Mouse (Mus musculus) lung, embryonic 15.5 days (tissue): ENCODE measurements around the gene Sele. TPM values are rescaled to one million over a fixed set of nuclear protein-coding genes. Genes with fewer than 3 reads are reported as not detected.

ENCODE experiments used
- ATAC-seq: fragments of 200-750 bp; cut with Nextera tagmentation; 2 replicates; pipeline ENCODE4 v1.8.0; 2017; ENCODE audit warnings: moderate number of reproducible peaks, borderline replicate concordance; ENCODE audit not compliant: low FRiP score, low TSS enrichment; ENCODE audit errors: extremely low read depth
- H3K27ac ChIP-seq: fragments of 300-500 bp; sonication (generic); 2 replicates; pipeline ENCODE4 v1.5.1; 2015; ENCODE audit warnings: moderate library complexity, mild to moderate bottlenecking, inconsistent platforms
- H3K27me3 ChIP-seq: fragments of 300-500 bp; sonication (generic); 2 replicates; pipeline ENCODE4 v1.6.1; 2015; ENCODE audit warnings: inconsistent platforms
- H3K36me3 ChIP-seq: fragments of 300-500 bp; sonication (generic); 2 replicates; pipeline ENCODE4 v1.6.1; 2015; ENCODE audit warnings: inconsistent platforms
- H3K4me1 ChIP-seq: fragments of 300-500 bp; sonication (generic); 2 replicates; pipeline ENCODE4 v1.6.1; 2015; ENCODE audit warnings: inconsistent platforms
- H3K4me2 ChIP-seq: fragments of 300-500 bp; sonication (generic); 2 replicates; pipeline ENCODE4 v1.6.1; 2015; ENCODE audit warnings: inconsistent platforms, mild to moderate bottlenecking, moderate library complexity
- H3K4me3 ChIP-seq: fragments of 300-500 bp; sonication (generic); 2 replicates; pipeline ENCODE4 v1.5.1; 2015; ENCODE audit warnings: mild to moderate bottlenecking, inconsistent platforms
- H3K9ac ChIP-seq: fragments of 300-500 bp; sonication (generic); 2 replicates; pipeline ENCODE4 v1.6.1; 2015; ENCODE audit warnings: inconsistent platforms
- H3K9me3 ChIP-seq: fragments of 300-500 bp; sonication (generic); 2 replicates; pipeline ENCODE4 v1.6.1; 2016; ENCODE audit warnings: inconsistent platforms
- WGBS: fragments of 180-500 bp; shearing (Covaris S2); methylation state at CpG from one replicate; pipeline ENCODE4 v1.1.7; 2015; 5-methylcytosine and 5-hydroxymethylcytosine counted together
- polyA plus RNA-seq: library from polyadenylated mRNA; unstranded; fragments of >200 nt; fragmentation: Nextera tagmentation; extraction: Ambion mirVana; gene quantifications from 2 replicates; pipeline ENCODE4 v1.2.1, GENCODE M21; 2015

Sele gene
- polyA plus RNA-seq, 1 experiment from 2014 or later = 0.07 TPM

- H3K9me3 ChIP-seq = no peaks in the 10 kb centered on the region
- H3K9ac ChIP-seq = no peak overlapping the region
- no peak for ATAC-seq
- H3K36me3 ChIP-seq = no peaks in the 10 kb centered on the region
- WGBS = 70% methylated on average over 7 of the region's 7 CpGs
- H3K4me1 ChIP-seq = no peaks in the 10 kb centered on the region
- no peak overlapping the region for H3K27ac ChIP-seq
- no peak overlapping the region for H3K4me3 ChIP-seq
- H3K4me2 ChIP-seq = no peak overlapping the region
- H3K27me3 ChIP-seq = no peaks in the 10 kb centered on the region
These were observed 25.8 kb downstream of the Sele start for GRCm38 (mm10) chr1:164073803-164074202.

GRCm38 (mm10) chr1:164074606-164075140 is 26.6 kb downstream of the Sele start:
- no peak overlapping the region for H3K9ac ChIP-seq
- H3K27me3 ChIP-seq = no peaks in the 10 kb centered on the region
- WGBS = 82% methylated on average over 2 of the region's 2 CpGs
- no peak overlapping the region for H3K4me2 ChIP-seq
- H3K9me3 ChIP-seq = no peaks in the 10 kb centered on the region
- no peaks in the 10 kb centered on the region for H3K4me1 ChIP-seq
- no peak overlapping the region for H3K4me3 ChIP-seq
- no peak for ATAC-seq
- H3K27ac ChIP-seq = no peak overlapping the region
- H3K36me3 ChIP-seq = no peaks in the 10 kb centered on the region

- 95% methylated on average over 1 of the region's 1 CpGs for WGBS
- Histone ChIP-seq H3K27ac (no peak overlapping the region), H3K9me3 (no peaks in the 10 kb centered on the region), H3K4me3 (no peak overlapping the region), H3K4me1 (no peaks in the 10 kb centered on the region), H3K27me3 (no peaks in the 10 kb centered on the region), H3K4me2 (no peak overlapping the region), H3K36me3 (no peaks in the 10 kb centered on the region), H3K9ac (no peak overlapping the region)
- ATAC-seq = no peak
These were observed 27.4 kb downstream of the Sele start for GRCm38 (mm10) chr1:164075416-164075815.

GRCm38 (mm10) chr1:164076441-164076840 is 28.4 kb downstream of the Sele start:
- ATAC-seq = no peak
- Histone ChIP-seq H3K9ac (no peak overlapping the region), H3K36me3 (no peaks in the 10 kb centered on the region), H3K4me2 (no peak overlapping the region), H3K27ac (no peak overlapping the region), H3K4me3 (no peak overlapping the region), H3K9me3 (no peaks in the 10 kb centered on the region), H3K4me1 (no peaks in the 10 kb centered on the region), H3K27me3 (no peaks in the 10 kb centered on the region)
- 39% methylated on average over 1 of the region's 1 CpGs for WGBS

- Histone ChIP-seq H3K4me1 (no peaks in the 10 kb centered on the region), H3K4me2 (no peak overlapping the region), H3K4me3 (no peak overlapping the region), H3K27me3 (no peaks in the 10 kb centered on the region), H3K9ac (no peak overlapping the region), H3K27ac (no peak overlapping the region), H3K36me3 (no peaks in the 10 kb centered on the region), H3K9me3 (no peaks in the 10 kb centered on the region)
- 71% methylated on average over 3 of the region's 3 CpGs for WGBS
- no peak for ATAC-seq
These were observed 29.0 kb downstream of the Sele start for GRCm38 (mm10) chr1:164077031-164077430.

DNA sequence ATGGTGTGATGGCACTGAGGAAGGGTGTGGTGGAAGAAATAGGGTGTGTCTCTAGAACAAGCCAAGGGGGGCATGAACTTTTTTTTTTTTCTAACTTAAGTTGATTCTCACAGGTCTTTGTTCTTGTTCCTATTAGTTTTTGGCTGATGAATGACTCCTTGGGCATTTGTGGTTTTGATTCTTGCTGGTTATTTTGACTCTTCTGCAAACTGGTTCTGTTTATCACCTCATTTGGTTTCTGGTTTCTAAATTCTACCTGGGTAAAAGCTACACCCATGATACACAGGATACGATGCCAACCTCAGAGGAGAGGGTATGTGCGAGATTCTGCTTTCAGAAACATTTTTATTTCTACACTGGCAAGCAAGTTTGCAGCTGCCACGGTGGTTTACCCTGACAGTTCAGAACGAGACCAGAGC is 30.3 kb downstream of the Sele start:
- H3K4me2 ChIP-seq = no peak overlapping the region
- ATAC-seq = no peak
- WGBS = 79% methylated on average over 4 of the region's 4 CpGs
- no peak overlapping the region for H3K4me3 ChIP-seq
- no peak overlapping the region for H3K9ac ChIP-seq
- no peak overlapping the region for H3K27ac ChIP-seq
- no peaks in the 10 kb centered on the region for H3K4me1 ChIP-seq
- no peaks in the 10 kb centered on the region for H3K27me3 ChIP-seq
- H3K9me3 ChIP-seq = no peaks in the 10 kb centered on the region
- H3K36me3 ChIP-seq = no peaks in the 10 kb centered on the region

- 71% methylated on average over 11 of the region's 11 CpGs for WGBS
- Histone ChIP-seq H3K27me3 (no peaks in the 10 kb centered on the region), H3K4me2 (no peak overlapping the region), H3K4me1 (no peaks in the 10 kb centered on the region), H3K9me3 (no peaks in the 10 kb centered on the region), H3K9ac (no peak overlapping the region), H3K36me3 (no peaks in the 10 kb centered on the region), H3K4me3 (no peak overlapping the region), H3K27ac (no peak overlapping the region)
- ATAC-seq = no peak
These were observed 31.1 kb downstream of the Sele start for GRCm38 (mm10) chr1:164079091-164079490.

- Histone ChIP-seq H3K4me1 (no peaks in the 10 kb centered on the region), H3K9ac (no peak overlapping the region), H3K27me3 (no peaks in the 10 kb centered on the region), H3K4me3 (no peak overlapping the region), H3K4me2 (no peak overlapping the region), H3K36me3 (no peaks in the 10 kb centered on the region), H3K9me3 (no peaks in the 10 kb centered on the region), H3K27ac (no peak overlapping the region)
- WGBS = 81% methylated on average over 4 of the region's 4 CpGs
- no peak for ATAC-seq
These were observed 35.0 kb downstream of the Sele start for GRCm38 (mm10) chr1:164083046-164083445.

- WGBS = 81% methylated on average over 3 of the region's 3 CpGs
- H3K9ac ChIP-seq = no peak overlapping the region
- ATAC-seq = no peak
- no peaks in the 10 kb centered on the region for H3K4me1 ChIP-seq
- no peaks in the 10 kb centered on the region for H3K9me3 ChIP-seq
- no peaks in the 10 kb centered on the region for H3K36me3 ChIP-seq
- H3K4me3 ChIP-seq = no peak overlapping the region
- H3K27me3 ChIP-seq = no peaks in the 10 kb centered on the region
- no peak overlapping the region for H3K4me2 ChIP-seq
- H3K27ac ChIP-seq = no peak overlapping the region
These were observed 38.8 kb downstream of the Sele start for GRCm38 (mm10) chr1:164086797-164087196.

GRCm38 (mm10) chr1:164087872-164088271 is 39.8 kb downstream of the Sele start:
- no peak overlapping the region for H3K4me2 ChIP-seq
- ATAC-seq = no peak
- H3K4me3 ChIP-seq = no peak overlapping the region
- H3K36me3 ChIP-seq = no peaks in the 10 kb centered on the region
- no peak overlapping the region for H3K27ac ChIP-seq
- H3K9ac ChIP-seq = no peak overlapping the region
- H3K27me3 ChIP-seq = no peaks in the 10 kb centered on the region
- H3K4me1 ChIP-seq = no peaks in the 10 kb centered on the region
- WGBS = 87% methylated on average over 5 of the region's 5 CpGs
- H3K9me3 ChIP-seq = no peaks in the 10 kb centered on the region

DNA sequence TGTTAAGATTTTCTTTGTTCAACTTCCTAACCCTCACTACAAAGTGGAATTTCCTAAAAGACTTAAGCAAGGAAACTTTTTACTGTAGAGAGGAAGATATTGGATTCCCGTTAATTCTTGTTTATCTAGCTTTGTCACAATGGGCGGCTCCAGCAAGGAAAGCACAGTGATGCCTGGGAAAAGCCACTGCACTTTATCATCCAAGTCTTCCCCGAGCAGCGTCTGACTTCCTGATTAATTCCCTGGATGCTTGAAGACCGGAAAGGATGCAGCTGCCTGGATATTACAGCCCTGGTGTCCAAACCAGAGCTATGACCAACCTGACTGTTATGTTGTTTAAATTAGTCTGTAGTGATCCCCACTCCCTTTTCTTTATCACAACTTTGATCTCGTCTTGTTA is 48.7 kb downstream of the Sele start:
- ATAC-seq = no peak
- Histone ChIP-seq H3K4me2 (no peak overlapping the region), H3K36me3 (no peaks in the 10 kb centered on the region), H3K27ac (no peak overlapping the region), H3K9ac (no peak overlapping the region), H3K4me3 (no peak overlapping the region), H3K9me3 (no peaks in the 10 kb centered on the region), H3K27me3 (no peaks in the 10 kb centered on the region), H3K4me1 (no peaks in the 10 kb centered on the region)
- WGBS = 27% methylated on average over 6 of the region's 6 CpGs

- Histone ChIP-seq H3K4me3 (no peak overlapping the region), H3K27ac (no peak overlapping the region), H3K4me1 (no peaks in the 10 kb centered on the region), H3K36me3 (no peaks in the 10 kb centered on the region), H3K27me3 (no peaks in the 10 kb centered on the region), H3K9ac (no peak overlapping the region), H3K4me2 (no peak overlapping the region), H3K9me3 (no peaks in the 10 kb centered on the region)
- ATAC-seq = no peak
- 73% methylated on average over 2 of the region's 2 CpGs for WGBS
These were observed 49.9 kb downstream of the Sele start for GRCm38 (mm10) chr1:164097911-164098310.

DNA sequence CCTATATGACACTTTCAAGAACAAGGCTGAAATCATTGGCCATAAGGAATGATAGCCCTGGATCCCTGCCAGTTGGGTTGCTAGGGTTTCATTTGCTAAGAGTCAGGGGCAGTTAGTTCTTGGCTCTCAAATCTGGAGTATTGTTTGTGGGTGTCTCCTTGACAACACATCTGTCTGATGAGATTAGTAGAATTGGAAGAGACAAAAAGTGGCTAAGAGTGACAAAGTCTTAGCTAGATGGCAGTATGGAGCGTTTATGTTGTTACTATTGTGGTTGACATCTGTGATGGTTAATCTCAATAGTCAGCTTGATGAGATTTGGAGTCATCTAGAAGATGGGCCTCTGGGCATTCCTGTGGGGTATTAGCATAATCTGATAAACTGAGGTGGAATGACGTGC is 50.3 kb downstream of the Sele start:
- Histone ChIP-seq H3K9ac (no peak overlapping the region), H3K27ac (no peak overlapping the region), H3K9me3 (no peaks in the 10 kb centered on the region), H3K4me1 (no peaks in the 10 kb centered on the region), H3K4me3 (no peak overlapping the region), H3K27me3 (no peaks in the 10 kb centered on the region), H3K36me3 (no peaks in the 10 kb centered on the region), H3K4me2 (no peak overlapping the region)
- ATAC-seq = no peak
- 58% methylated on average over 2 of the region's 2 CpGs for WGBS
